Mouse (Mus musculus) granulocyte monocyte progenitor cell, adult 5-6 weeks (primary cell): ENCODE results near the gene Rnf145. TPM values are rescaled to one million over a fixed set of nuclear protein-coding genes. Genes with fewer than 3 reads are reported as not detected.

ENCODE experiments used
- ATAC-seq: replicated peaks from 2 replicates; pipeline ENCODE4 v1.8.0; 2016; ENCODE audit warnings: mild to moderate bottlenecking, moderate TSS enrichment, inconsistent platforms; ENCODE audit not compliant: poor library complexity, severe bottlenecking
- total RNA-seq, 2 experiments: library from RNA; stranded (forward) in 1 of 2; stranded (reverse) in 1 of 2; fragments of 200-712, 200-1000 nt in 1 of 2; fragments of >200 nt in 1 of 2; fragmentation: Nextera tagmentation in 1 of 2; gene quantifications; 2 replicates each; pipeline ENCODE4 v1.2.3; 2014 to 2017

The Rnf145 gene
- 18.9 and 20.7 TPM in 2 replicates for total RNA-seq (2014; fragmentation: Nextera tagmentation)
- total RNA-seq (2017) = 18.2 and 22.2 TPM in 2 replicates

GRCm38 (mm10) chr11:44518281-44519095 lies at the start of gene Rnf145:
Rnf145 (plus strand) TSS chr11:44518964.
- peak; percentile 47 for ATAC-seq

- ATAC-seq = no peak; the same call in 1 of the 2 replicates
Observed at GRCm38 (mm10) chr11:44469646-44470431, 48.9 kb upstream of the Rnf145 start.

DNA sequence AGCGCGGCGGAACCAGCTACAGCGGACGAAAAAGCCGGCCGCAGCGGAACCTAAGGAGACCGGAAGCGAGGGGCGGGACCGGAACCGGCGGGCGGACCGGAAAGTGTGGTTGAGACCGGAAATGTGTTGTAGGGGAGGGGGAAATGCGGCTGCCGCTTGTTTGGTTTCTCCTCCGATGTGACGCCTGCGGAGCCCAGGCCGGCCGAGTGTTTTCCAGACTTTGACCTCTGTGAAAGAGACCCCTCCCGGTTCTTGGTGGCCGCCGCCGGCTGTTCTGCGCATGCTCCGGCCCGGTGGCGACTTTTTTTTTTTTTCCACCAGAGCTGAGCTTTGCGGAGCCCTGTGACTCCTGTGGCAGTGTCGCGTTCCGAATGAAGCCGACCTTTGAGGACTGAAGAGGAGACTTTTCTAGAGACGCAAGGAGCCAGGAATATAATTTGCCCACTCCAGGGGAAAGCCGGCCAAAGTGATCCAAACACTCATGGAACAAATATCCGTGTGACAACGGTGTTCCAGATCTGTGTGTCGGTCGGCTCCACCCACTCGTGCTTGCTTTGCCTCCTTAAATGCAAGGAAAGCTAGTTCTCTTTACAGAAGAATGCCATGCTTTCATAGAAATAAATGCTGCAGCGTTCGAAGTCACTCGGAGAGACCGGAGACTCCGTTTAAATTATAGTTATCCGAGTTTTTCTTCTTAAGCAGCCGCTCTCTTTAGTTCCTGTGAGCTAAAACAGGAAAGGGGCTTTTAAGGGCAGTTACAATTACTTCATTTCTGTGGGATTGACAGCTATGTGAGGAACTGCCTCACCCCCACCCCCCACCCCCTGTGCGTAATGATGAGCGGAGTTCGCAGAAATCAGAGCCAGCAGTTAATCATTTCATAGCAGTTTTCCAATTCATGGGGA lies 48.1 kb upstream of the Rnf145 start, which contains the start of gene Ublcp1:
Ublcp1 (minus strand) TSS at position 67 of the 905 bp plus-strand sequence.
- peak; percentile 90 for ATAC-seq

- no peak for ATAC-seq
Observed at GRCm38 (mm10) chr11:44471337-44471995, 47.3 kb upstream of the Rnf145 start.

DNA sequence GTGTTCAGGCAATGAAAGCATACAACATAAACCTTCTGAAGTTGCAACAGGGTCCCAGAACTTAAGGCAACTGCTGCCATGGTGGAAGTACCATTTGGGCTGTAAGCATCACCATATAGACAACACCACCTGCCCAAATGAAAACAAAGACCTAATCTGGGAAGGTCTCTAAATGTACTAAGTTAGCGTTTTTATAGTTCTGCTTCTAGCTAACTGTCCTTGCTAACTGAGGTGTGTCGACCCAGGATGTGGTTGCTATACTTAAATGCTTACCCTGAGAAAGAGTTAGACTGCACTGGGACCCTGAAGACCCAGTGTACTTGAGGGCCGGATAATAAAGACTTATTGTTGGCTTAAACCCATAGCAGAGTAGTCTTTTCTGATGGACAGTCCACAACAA lies 43.3 kb upstream of the Rnf145 start:
- ATAC-seq = no peak

- ATAC-seq = peak; percentile 72
Observed at GRCm38 (mm10) chr11:44476445-44476844, 42.3 kb upstream of the Rnf145 start.

DNA sequence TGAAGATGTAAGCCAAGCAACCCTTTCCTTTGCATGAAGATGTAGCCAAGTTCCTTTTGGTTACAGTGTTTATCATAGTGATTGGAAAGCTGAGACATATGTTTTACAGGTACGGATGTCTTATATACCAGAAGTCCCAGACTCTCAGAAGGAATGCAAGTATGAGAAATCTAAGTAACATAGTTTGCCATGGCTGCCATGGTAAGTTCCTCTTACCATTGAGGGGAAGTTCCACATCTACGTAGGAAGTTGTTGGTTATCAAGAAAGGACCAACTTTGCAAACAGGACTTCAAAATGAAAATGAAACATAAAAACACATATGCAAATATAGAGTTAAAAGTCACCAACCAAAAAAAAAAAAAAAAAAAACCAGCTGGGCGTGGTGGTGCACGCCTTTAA lies 40.4 kb upstream of the Rnf145 start:
- no peak; the same call in 1 of the 2 replicates for ATAC-seq

DNA sequence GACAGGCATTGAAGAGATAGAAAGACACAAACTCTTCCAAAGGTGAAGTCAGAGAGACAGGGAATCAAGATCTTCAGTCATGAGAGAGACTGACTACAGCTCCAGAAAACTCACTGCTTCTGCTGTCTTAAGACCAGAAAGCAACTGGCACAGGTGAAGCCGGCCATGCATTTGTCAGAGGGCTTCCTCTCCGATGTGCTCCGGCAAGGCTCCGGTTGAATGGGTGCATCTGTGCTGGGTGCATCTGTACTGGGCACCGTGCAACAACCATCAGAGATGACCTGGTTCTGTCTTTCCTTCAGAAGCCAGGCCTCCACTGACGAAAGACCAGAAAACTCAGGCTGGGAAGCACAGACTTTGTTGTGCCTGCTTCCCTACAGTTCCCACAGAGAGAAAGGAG lies 38.5 kb upstream of the Rnf145 start:
- no peak for ATAC-seq

GRCm38 (mm10) chr11:44485089-44485736 lies 33.6 kb upstream of the Rnf145 start:
- no peak for ATAC-seq

- ATAC-seq = no peak
Observed at GRCm38 (mm10) chr11:44489117-44489516, 29.6 kb upstream of the Rnf145 start.

DNA sequence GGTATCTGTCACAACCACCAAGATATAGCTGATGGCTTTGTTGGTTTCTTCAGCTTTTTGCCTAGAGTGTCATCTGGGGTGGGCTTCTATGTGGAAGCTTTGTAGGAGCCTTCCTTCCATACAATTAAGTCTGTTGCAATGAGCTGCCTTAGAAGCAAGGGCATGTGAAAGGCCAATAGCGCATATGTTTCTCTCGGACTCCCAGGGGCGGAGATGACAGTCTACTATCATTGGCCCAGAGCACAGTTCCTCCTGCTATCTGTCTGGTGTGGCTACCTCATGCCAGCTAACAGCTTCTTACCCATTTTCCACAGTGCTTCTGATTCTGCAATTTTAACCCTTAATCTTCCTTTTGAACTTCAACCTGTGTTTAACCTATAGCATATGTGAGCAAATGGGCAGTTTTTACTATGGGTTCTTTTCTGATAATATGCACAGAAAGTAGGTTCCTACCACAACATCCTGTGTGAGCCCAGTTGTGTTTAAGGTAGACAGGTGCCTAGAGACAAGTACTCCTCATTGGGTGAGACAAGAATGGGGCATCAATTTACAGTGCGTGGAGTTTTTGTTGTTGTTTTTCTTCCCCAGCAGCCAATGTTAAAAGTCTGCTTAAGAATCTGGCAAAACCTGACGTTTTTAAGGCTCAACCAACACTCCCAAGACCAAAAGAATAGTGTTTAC lies 24.0 kb upstream of the Rnf145 start:
- ATAC-seq = no peak

DNA sequence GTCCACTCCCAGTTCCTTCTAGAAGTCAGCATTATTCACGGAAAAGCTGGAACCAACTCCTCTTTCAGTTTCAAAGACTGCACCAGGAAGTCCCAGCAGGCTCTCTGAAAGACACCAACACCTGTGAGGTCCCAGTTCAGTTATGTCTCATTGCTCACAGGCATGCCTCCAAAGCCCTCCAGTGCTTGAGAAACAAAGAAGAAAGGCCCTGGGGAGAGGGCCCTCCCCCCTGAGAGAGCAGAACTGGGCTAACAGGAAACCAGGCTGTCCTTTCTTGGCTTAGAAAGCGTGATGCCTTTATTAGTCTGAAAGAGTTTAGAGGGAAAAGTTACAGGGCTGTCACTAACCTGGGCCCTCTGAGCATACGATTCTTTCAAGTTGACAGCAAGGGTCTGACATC lies 22.5 kb upstream of the Rnf145 start:
- ATAC-seq = peak; percentile 58

GRCm38 (mm10) chr11:44498412-44499272 lies 20.1 kb upstream of the Rnf145 start:
- ATAC-seq = peak; percentile 60

DNA sequence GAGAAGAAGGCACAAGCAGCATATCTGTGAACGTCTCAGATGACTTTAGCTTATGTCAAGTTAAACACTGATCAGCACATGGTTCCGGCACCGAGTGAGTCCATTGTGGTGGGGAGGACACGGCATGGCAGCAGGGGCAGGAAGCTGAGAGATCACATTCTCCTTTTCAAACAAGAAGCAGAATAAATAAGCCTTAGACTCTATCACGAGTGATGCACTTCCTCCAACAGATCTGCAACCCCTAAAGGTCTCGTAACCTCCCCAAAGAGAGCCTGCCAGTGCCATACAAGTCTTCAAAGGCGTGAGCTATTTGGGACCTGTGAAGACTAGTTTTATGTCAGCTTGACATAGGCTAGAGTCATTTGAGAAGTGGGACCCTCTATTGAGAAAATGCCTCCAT lies 17.8 kb upstream of the Rnf145 start:
- no peak for ATAC-seq

DNA sequence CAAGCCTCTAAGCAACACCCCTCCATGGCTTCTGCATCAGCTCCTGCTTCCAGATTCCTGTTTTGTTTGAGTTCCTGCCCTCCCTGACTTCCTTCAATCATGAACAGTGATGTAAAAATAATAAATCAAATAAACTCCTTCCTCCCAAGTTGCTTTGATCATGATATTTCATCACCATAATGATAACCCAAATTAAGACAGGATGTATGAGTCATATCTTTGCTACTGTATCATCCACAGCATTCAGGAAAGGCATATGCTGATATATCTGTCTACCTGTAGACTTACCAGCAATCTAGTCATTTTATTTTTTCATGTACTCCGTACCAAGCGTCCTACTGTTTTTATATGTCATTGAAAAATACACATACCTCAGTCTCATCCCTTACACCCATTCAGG lies 17.3 kb upstream of the Rnf145 start:
- no peak for ATAC-seq

- no peak for ATAC-seq
Observed at GRCm38 (mm10) chr11:44502931-44503330, 15.8 kb upstream of the Rnf145 start.

DNA sequence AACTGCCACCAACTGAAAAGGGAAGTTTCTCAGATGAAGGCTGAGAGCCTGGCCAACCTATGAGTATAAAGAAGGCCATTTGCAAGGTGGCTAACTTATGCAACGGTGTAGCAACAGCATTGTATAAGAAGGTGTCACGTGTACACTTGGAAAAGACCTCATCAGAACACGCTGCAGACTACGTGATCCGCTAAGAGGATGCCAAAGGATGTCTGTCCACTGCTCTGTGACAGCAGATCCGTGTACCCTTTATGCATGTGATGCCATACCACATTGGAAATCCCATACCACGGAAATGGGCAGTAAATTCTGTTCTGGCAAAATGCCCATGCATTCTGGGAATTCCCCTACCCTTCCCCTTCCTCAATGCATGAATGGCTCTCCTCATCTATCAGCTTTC lies 14.6 kb upstream of the Rnf145 start:
- ATAC-seq = peak; percentile 96

DNA sequence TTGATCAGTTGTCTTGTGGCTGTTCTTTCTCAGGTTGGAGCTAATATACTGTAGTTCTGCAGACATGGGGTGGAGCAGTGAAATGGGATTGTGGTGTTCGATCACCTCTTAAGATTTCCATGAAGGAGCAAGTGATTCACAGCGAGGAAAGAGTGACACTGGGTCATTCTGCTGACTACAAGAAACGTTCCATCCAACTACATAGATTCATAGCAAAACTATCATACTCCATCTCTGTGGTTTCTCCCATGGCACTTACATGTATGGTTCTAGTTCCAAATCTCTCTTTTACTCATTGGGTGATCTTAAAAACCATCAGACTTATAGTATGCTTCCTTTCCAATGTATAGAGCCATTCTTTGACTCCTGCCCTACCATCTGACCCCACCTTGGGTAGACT lies 14.0 kb upstream of the Rnf145 start:
- ATAC-seq = no peak
